Mouse (Mus musculus): Measurements from ENCODE around the gene Dnajb6. TPM values are rescaled to one million over a fixed set of nuclear protein-coding genes. Genes with fewer than 3 reads are reported as not detected.

The Dnajb6 gene
- polyA plus RNA-seq, 1 experiment from 2014 or later: 274 TPM

GRCm38 (mm10) chr5:29854971-29855370 lies 119.5 kb downstream of the Dnajb6 start:
- Histone ChIP-seq H3K36me3 (no peaks in the 10 kb centered on the region), H3K27ac (replicated peaks) (no peak overlapping the region), H3K9ac (no peak overlapping the region), H3K4me3 (no peak overlapping the region), H3K4me1 (replicated peaks) (no peaks in the 10 kb centered on the region), H3K4me2 (no peak overlapping the region), H3K9me3 (no peaks in the 10 kb centered on the region), H3K27me3 (no peaks in the 10 kb centered on the region)
- no peak for ATAC-seq (ENCODE audit: low FRiP score, low read depth)
- WGBS: 90% methylated on average over 1 of the region's 1 CpGs

GRCm38 (mm10) chr5:29861522-29861921 lies 126.0 kb downstream of the Dnajb6 start:
- Histone ChIP-seq H3K4me1 (replicated peaks) (no peaks in the 10 kb centered on the region), H3K9me3 (no peaks in the 10 kb centered on the region), H3K27me3 (no peaks in the 10 kb centered on the region), H3K4me3 (no peak overlapping the region), H3K36me3 (no peaks in the 10 kb centered on the region), H3K27ac (replicated peaks) (no peak overlapping the region), H3K4me2 (no peak overlapping the region), H3K9ac (no peak overlapping the region)
- ATAC-seq (ENCODE audit: low FRiP score, low read depth): no peak
- WGBS: 89% methylated on average over 3 of the region's 3 CpGs

GRCm38 (mm10) chr5:29862388-29862787 lies 126.9 kb downstream of the Dnajb6 start:
- WGBS: 87% methylated on average over 5 of the region's 5 CpGs
- Histone ChIP-seq H3K9me3 (no peaks in the 10 kb centered on the region), H3K4me2 (no peak overlapping the region), H3K36me3 (no peaks in the 10 kb centered on the region), H3K27ac (replicated peaks) (no peak overlapping the region), H3K4me3 (no peak overlapping the region), H3K27me3 (no peaks in the 10 kb centered on the region), H3K4me1 (replicated peaks) (no peaks in the 10 kb centered on the region), H3K9ac (no peak overlapping the region)
- ATAC-seq (ENCODE audit: low FRiP score, low read depth): no peak

- 92% methylated on average over 4 of the region's 4 CpGs for WGBS
- H3K4me2 ChIP-seq: no peak overlapping the region
- H3K27me3 ChIP-seq: no peaks in the 10 kb centered on the region
- no peaks in the 10 kb centered on the region for H3K4me1 ChIP-seq (replicated peaks)
- no peak overlapping the region for H3K4me3 ChIP-seq
- no peaks in the 10 kb centered on the region for H3K36me3 ChIP-seq
- no peak for ATAC-seq (ENCODE audit: low FRiP score, low read depth)
- no peak overlapping the region for H3K27ac ChIP-seq (replicated peaks)
- no peak overlapping the region for H3K9ac ChIP-seq
- no peaks in the 10 kb centered on the region for H3K9me3 ChIP-seq
Observed at GRCm38 (mm10) chr5:29864291-29864737, 128.8 kb downstream of the Dnajb6 start.

- ATAC-seq (ENCODE audit: low FRiP score, low read depth): no peak
- 70% methylated on average over 4 of the region's 4 CpGs for WGBS
- no peak overlapping the region for H3K4me3 ChIP-seq
- H3K27me3 ChIP-seq: no peaks in the 10 kb centered on the region
- no peaks in the 10 kb centered on the region for H3K9me3 ChIP-seq
- H3K4me1 ChIP-seq (replicated peaks): no peaks in the 10 kb centered on the region
- no peak overlapping the region for H3K9ac ChIP-seq
- no peak overlapping the region for H3K27ac ChIP-seq (replicated peaks)
- no peak overlapping the region for H3K4me2 ChIP-seq
- no peaks in the 10 kb centered on the region for H3K36me3 ChIP-seq
Observed at GRCm38 (mm10) chr5:29864994-29865393, 129.5 kb downstream of the Dnajb6 start.

Other genes with a start within 250 kb of the Dnajb6 start
- 38.7 and 40.3 TPM in 2 replicates for gene Ube3c, start 166.4 kb upstream of the Dnajb6 start, polyA plus RNA-seq (2015; fragmentation: Nextera tagmentation; extraction: Ambion mirVana)
- not detected in 2 replicates for gene Gm5129, start 248 bp downstream of the Dnajb6 start, polyA plus RNA-seq (2015; fragmentation: Nextera tagmentation; extraction: Ambion mirVana)

Data from hindbrain, embryonic 15.5 days (tissue).